Mouse (Mus musculus) ES-Bruce4 (cell line): ENCODE results near the gene Ccl11.

Source experiments
- CTCF ChIP-seq: IDR thresholded peaks from one replicate; pipeline ENCODE4 v1.8.1; 2011; ENCODE audit warnings: low read depth, low read length
- POLR2A ChIP-seq: IDR thresholded peaks from one replicate; pipeline ENCODE4 v1.8.1; 2011; ENCODE audit warnings: low read length; ENCODE audit not compliant: insufficient read depth

DNA sequence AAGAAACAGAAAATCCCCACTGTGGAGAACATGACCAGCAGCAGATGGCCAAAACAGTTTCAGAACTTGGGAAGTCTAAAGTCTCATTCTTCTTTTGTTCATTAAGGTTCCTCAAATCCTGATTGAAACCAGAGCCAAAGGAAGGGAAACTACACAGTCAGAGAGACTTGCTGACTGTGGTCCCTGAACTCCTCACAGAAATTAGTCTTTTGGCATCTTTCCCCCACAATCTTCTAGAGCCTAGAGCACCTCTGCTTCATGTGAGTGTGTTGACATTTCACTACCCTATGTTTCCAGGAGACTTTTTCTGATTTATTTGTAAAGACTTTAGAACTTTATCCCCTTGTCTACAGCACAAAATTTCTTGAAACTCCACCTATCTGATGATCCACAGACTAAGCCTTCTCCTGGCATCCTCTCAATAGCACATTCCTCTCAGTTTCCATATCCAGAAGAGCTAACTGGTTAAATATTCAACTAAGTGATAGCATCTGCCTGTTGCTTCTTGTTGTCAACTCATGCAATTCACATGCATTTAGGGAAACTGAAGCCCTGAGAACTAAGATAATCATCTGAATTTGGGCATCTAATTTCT, 20.6 kb downstream of the Ccl11 start:
- TF ChIP-seq CTCF (no peak), POLR2A (no peak)
